Mouse (Mus musculus): Measurements from ENCODE around the gene Nrarp.

Gene Nrarp

GRCm38 (mm10) chr2:25228995-25229530 is 48.5 kb downstream of the Nrarp start:
- WGBS, result 77% methylated on average over 6 of the region's 6 CpGs

DNA sequence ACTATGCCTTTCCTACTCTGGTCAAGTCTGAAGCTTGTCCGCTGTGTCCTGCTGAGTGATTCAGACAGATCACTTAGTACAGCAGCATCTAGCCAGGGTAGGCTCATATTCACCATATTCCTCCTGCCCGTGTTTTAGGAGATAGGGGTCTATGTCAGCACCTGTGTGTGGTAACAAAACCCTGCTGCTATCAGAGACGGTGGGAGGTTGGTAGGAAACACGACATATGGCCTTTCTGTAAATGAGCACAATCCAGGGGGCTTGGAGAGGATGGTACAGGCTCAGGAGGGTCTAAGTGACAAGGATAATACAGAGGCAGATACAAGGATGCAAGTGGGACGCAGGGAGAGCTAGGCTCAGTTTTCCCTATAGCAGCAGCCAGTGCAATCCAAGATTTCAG is 49.0 kb downstream of the Nrarp start:
- WGBS, result 84% methylated on average over 5 of the region's 5 CpGs

- 96% methylated on average over 7 of the region's 7 CpGs for WGBS
Observed at GRCm38 (mm10) chr2:25230581-25230980, 50.0 kb downstream of the Nrarp start.

- WGBS, result 64% methylated on average over 12 of the region's 12 CpGs
Observed at GRCm38 (mm10) chr2:25231038-25231437, 50.5 kb downstream of the Nrarp start.
